Mouse (Mus musculus): ENCODE measurements around the gene Sema4c. TPM values are rescaled to one million over a fixed set of nuclear protein-coding genes. Genes with fewer than 3 reads are reported as not detected.

Sema4c gene
- polyA plus RNA-seq, 1 experiment from 2014 or later = 3.9 TPM

DNA sequence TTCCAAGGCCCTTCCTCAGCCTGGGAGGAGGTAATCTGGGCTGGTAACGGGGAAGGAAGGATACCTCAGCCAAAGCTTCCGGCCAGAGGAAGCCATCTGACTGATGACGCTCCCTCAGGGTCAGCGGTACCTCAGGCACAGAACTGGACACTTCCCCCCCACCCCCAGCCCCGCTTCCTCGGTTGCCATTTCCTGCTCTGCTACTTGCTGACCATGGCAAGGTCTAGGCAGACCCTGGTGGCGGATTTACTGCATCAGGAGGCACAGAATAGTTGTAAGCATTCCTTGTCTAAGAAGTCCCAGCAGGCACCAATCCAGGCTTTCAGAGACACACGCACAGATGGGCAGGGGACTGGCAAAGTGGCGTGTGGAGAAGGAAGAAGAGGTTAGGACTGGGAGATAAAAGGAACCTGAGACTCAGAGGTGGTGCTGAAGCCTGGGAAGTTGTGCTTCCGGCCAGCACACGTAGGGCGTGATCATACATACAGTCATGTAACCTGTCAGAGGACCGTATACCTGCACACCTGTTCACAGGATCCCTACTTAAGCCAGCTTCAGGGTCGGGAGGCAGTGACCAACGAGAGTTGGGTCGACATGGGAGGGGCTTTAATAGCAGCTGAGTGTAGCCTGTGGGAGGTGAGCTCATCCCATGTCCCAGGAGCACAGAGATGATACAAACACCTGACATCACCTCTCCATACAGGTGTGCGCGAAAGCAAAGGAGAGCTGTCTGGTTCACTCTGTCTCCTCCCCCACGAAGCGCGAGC lies 3.3 kb downstream of the Sema4c start:
- H3K36me3 ChIP-seq (ENCODE audit: control insufficient read depth, insufficient read depth) = peaks cover 41% of the 10 kb centered on the region
- no peaks in the 10 kb centered on the region for H3K27me3 ChIP-seq (replicated peaks; ENCODE audit: control insufficient read depth, insufficient read depth, low read length)
- H3K27ac ChIP-seq (ENCODE audit: low read depth, low read length) = peak overlapping the region; percentile 15; the same call in 1 of the 2 replicates
- WGBS = 74% methylated on average over 21 of the region's 21 CpGs
- H3K9me3 ChIP-seq (ENCODE audit: control insufficient read depth) = no peaks in the 10 kb centered on the region
- no peak overlapping the region for H3K9ac ChIP-seq (ENCODE audit: low read depth, low read length)
- 0 out of 2 replicates have a peak, but pooled peaks have one; percentile 1 for TF ChIP-seq CTCF (IDR thresholded peaks at IDR 0.05; ENCODE audit: low read depth)
- H3K4me1 ChIP-seq (replicated peaks; ENCODE audit: control insufficient read depth, insufficient read depth, low read length) = peaks cover 4% of the 10 kb centered on the region; the same call in 1 of the 2 replicates
- no peak for ATAC-seq
- H3K4me3 ChIP-seq (ENCODE audit: low read depth, low read length) = no peak overlapping the region
- peak overlapping the region; percentile 83 for H3K4me2 ChIP-seq (replicated peaks; ENCODE audit: low read depth)

DNA sequence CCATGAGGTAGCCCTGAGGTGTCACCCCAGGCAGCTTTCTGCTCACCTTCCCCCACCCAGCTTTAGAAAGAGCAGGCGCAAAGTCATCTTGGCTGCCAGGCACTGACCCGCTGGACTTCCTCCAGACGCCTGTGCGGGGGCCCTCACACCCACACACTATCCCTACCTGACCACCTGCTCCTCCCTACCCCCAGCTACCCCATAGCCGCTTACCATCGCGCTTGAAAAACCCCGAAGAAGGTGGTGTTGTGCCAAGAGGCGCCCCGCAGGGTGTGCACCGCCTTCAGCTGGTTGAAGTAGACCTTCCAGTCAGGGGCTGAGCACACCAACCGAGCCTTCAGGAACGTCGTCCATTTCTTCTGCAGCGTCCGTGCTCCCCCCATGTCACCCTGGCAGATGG lies 5.6 kb downstream of the Sema4c start:
- Histone ChIP-seq H3K27me3 (replicated peaks; ENCODE audit: control insufficient read depth, insufficient read depth, low read length) (no peaks in the 10 kb centered on the region), H3K4me3 (ENCODE audit: low read depth, low read length) (no peak overlapping the region), H3K36me3 (ENCODE audit: control insufficient read depth, insufficient read depth) (peaks cover 58% of the 10 kb centered on the region), H3K4me1 (replicated peaks; ENCODE audit: control insufficient read depth, insufficient read depth, low read length) (peaks cover 4% of the 10 kb centered on the region; the same call in 1 of the 2 replicates), H3K9me3 (ENCODE audit: control insufficient read depth) (no peaks in the 10 kb centered on the region), H3K27ac (ENCODE audit: low read depth, low read length) (no peak overlapping the region), H3K9ac (ENCODE audit: low read depth, low read length) (no peak overlapping the region), H3K4me2 (replicated peaks; ENCODE audit: low read depth) (no peak overlapping the region)
- WGBS = 87% methylated on average over 16 of the region's 16 CpGs
- no peak for ATAC-seq
- no peak for TF ChIP-seq CTCF (IDR thresholded peaks at IDR 0.05; ENCODE audit: low read depth)

DNA sequence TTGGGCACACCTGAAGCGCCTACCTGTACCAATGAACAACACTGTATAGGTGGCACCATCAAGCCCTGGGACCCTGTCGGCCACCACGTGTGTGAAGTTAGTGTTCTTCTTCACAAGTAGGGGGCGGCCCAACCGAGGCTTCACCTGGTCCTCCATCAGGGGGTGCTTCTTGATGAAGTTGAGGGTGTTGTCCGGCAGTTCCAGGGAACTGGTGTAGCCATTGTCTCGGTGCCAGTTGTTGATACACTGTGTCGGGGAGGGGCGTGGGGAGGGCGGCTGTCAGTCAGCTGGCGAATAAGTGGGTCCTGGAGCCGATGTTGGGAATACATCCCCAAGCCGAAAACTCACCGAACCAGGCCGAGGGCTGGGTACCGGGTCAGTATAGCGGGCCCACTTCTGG lies 6.2 kb downstream of the Sema4c start:
- no peak overlapping the region for H3K9ac ChIP-seq (ENCODE audit: low read depth, low read length)
- peaks cover 58% of the 10 kb centered on the region for H3K36me3 ChIP-seq (ENCODE audit: control insufficient read depth, insufficient read depth)
- H3K9me3 ChIP-seq (ENCODE audit: control insufficient read depth) = no peaks in the 10 kb centered on the region
- H3K4me3 ChIP-seq (ENCODE audit: low read depth, low read length) = no peak overlapping the region
- no peaks in the 10 kb centered on the region for H3K27me3 ChIP-seq (replicated peaks; ENCODE audit: control insufficient read depth, insufficient read depth, low read length)
- no peak overlapping the region for H3K27ac ChIP-seq (ENCODE audit: low read depth, low read length)
- no peak for ATAC-seq
- TF ChIP-seq CTCF (IDR thresholded peaks at IDR 0.05; ENCODE audit: low read depth) = 0 out of 2 replicates have a peak, but pooled peaks have one; percentile 10
- no peak overlapping the region for H3K4me2 ChIP-seq (replicated peaks; ENCODE audit: low read depth)
- H3K4me1 ChIP-seq (replicated peaks; ENCODE audit: control insufficient read depth, insufficient read depth, low read length) = peaks cover 4% of the 10 kb centered on the region; the same call in 1 of the 2 replicates
- 85% methylated on average over 17 of the region's 17 CpGs for WGBS

DNA sequence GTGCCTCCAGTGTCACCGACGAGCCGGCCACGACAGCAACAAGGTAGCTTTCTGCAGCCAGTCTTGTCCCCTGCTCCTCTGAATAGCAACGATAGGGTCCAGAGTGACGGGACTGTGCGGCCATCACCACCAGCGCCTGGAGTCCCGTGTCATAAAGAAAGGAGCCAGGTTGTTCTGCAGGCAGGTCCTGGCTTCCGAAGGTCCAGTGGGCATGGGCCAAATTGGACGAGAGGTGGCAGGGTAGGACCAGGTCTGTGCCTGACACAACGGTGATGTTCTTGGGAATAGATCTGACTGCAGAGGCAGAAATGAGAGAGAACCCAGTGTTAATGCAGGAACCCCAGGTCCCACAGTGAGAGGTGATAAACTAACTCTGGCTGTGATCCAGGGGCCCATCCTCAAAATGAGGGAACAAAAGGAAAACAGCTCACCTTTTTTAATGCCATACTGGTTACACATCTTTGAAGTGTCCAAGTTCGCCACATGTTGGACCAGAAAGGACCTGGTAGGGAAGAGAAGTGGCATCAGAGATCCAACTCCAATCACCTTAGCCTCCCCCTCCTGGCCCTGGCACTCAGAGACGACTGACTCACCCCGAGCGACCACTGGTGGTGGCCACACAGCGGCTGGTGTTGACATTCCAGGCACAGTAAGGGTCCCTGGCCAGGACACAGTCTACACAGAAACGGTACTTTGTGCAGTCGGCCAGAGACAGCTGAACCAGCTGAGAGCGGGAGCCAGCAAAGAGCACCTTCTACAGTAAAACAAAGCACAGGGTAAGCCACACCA lies 7.9 kb downstream of the Sema4c start:
- Histone ChIP-seq H3K4me3 (ENCODE audit: low read depth, low read length) (no peak overlapping the region), H3K27ac (ENCODE audit: low read depth, low read length) (peak overlapping the region; percentile 46; the same call in 1 of the 2 replicates), H3K9ac (ENCODE audit: low read depth, low read length) (no peak overlapping the region), H3K36me3 (ENCODE audit: control insufficient read depth, insufficient read depth) (peaks cover 58% of the 10 kb centered on the region), H3K9me3 (ENCODE audit: control insufficient read depth) (no peaks in the 10 kb centered on the region), H3K27me3 (replicated peaks; ENCODE audit: control insufficient read depth, insufficient read depth, low read length) (no peaks in the 10 kb centered on the region), H3K4me1 (replicated peaks; ENCODE audit: control insufficient read depth, insufficient read depth, low read length) (no peaks in the 10 kb centered on the region), H3K4me2 (replicated peaks; ENCODE audit: low read depth) (no peak overlapping the region)
- 0 out of 2 replicates have a peak, but pooled peaks have one; percentile 9 for TF ChIP-seq CTCF (IDR thresholded peaks at IDR 0.05; ENCODE audit: low read depth)
- ATAC-seq = no peak
- WGBS = 81% methylated on average over 20 of the region's 20 CpGs

DNA sequence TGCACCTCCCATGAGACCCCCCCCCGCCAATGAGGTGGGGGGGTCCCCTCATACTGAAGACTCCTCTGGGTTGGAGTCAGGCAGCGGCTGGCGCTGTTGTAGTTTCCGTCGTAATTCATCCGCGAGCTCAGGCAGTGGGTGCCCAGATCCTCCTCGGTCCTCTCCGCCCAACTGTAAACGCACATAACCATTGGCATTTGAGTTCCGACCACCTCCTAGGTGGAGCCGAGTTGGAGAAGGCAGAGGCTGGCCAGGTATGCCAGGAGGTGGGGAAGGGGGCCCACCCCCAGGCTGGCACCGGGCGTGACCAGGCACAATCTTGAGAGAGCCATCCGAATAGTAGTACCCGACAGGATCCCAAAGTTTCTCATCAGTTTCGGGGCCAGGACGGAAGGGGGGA lies 8.7 kb downstream of the Sema4c start:
- Histone ChIP-seq H3K9me3 (ENCODE audit: control insufficient read depth) (no peaks in the 10 kb centered on the region), H3K36me3 (ENCODE audit: control insufficient read depth, insufficient read depth) (peaks cover 58% of the 10 kb centered on the region), H3K4me1 (replicated peaks; ENCODE audit: control insufficient read depth, insufficient read depth, low read length) (no peaks in the 10 kb centered on the region), H3K9ac (ENCODE audit: low read depth, low read length) (no peak overlapping the region), H3K27ac (ENCODE audit: low read depth, low read length) (peak overlapping the region; percentile 46), H3K27me3 (replicated peaks; ENCODE audit: control insufficient read depth, insufficient read depth, low read length) (no peaks in the 10 kb centered on the region), H3K4me3 (ENCODE audit: low read depth, low read length) (no peak overlapping the region), H3K4me2 (replicated peaks; ENCODE audit: low read depth) (no peak overlapping the region)
- TF ChIP-seq CTCF (IDR thresholded peaks at IDR 0.05; ENCODE audit: low read depth) = no peak
- no peak for ATAC-seq
- 75% methylated on average over 18 of the region's 18 CpGs for WGBS

DNA sequence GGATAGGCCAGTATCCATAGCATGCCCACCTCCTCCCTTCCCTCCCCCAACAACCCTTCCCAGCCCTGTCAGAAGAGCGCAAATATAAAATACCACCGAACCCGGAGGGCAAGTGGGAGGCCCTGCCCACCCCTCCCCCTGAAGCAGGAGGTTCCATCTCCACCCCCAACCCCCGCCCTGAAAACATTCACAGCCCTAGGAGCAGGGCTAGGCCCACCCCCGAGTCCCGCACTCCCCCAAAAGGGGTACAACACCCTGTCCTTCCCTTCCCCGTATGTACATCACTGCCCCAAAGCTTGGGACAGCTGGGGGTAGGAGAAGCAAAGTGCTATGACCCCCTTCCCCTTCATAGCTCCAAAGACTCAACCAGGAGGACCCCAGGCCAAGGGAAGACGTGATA lies 9.4 kb downstream of the Sema4c start:
- ATAC-seq = no peak
- no peak overlapping the region for H3K4me2 ChIP-seq (replicated peaks; ENCODE audit: low read depth)

More for the DNA sequence above, 9.4 kb downstream of the Sema4c start:
- H3K4me3 ChIP-seq (ENCODE audit: low read depth, low read length) = no peak overlapping the region
- H3K27me3 ChIP-seq (replicated peaks; ENCODE audit: control insufficient read depth, insufficient read depth, low read length) = no peaks in the 10 kb centered on the region
- TF ChIP-seq CTCF (IDR thresholded peaks at IDR 0.05; ENCODE audit: low read depth) = no peak
- no peaks in the 10 kb centered on the region for H3K9me3 ChIP-seq (ENCODE audit: control insufficient read depth)
- 52% methylated on average over 8 of the region's 8 CpGs for WGBS
- peaks cover 57% of the 10 kb centered on the region for H3K36me3 ChIP-seq (ENCODE audit: control insufficient read depth, insufficient read depth)
- H3K27ac ChIP-seq (ENCODE audit: low read depth, low read length) = no peak overlapping the region; the same call in 1 of the 2 replicates
- H3K9ac ChIP-seq (ENCODE audit: low read depth, low read length) = no peak overlapping the region
- no peaks in the 10 kb centered on the region for H3K4me1 ChIP-seq (replicated peaks; ENCODE audit: control insufficient read depth, insufficient read depth, low read length)

All from intestine, postnatal 0 days (tissue).